29 mouse cellular contexts compared by ENCODE assay signal in the genomic region with DNA sequence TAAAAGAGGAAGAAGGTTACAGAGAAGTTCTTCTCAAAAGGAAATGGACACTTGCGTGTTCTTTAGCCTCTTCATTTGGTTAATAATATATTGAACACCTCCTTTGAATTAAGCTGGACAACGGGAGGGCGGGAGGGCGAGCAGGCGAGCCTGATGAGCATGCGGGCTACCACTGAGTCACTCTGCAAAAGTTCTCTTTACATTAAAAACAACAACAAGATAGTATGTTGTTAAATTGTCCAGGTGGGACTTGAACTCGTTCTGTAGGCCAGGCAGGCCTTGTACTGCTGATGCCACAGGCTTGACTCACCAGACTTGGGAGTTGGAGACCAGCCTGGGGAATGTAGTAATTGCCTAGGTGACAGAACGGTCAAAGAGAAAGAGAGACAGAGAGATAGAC. TPM values are rescaled to one million over a fixed set of nuclear protein-coding genes. Genes with fewer than 3 reads are reported as not detected.
DNase-seq lines count a peak whose midpoint lies in the region; ATAC-seq and TF ChIP-seq lines count a peak whose summit lies in the region.
"Had no signal": no experiment of that assay in that cellular context is flagged by ENCODE, and none has a peak within 500 bp of the region (broad histone marks: within the 10 kb centered on the region; RNA-seq: fewer than 3 reads in every experiment).

No protein-coding gene starts in this region.

- no peak overlapping the region for H3K4me3 ChIP-seq in liver, postnatal 0 days (ENCODE audit: low read depth, low read length)
- peak overlapping the region; percentile 86 for H3K4me3 ChIP-seq in megakaryocyte, embryonic 14.5 days (replicated peaks)
- H3K4me3 ChIP-seq in midbrain, embryonic 16.5 days (ENCODE audit: low read depth, low read length), result no peak overlapping the region
- no peak overlapping the region for H3K4me3 ChIP-seq in intestine, postnatal 0 days (ENCODE audit: low read depth, low read length)
- H3K4me3 ChIP-seq: embryonic facial prominence, embryonic 12.5 days; heart, adult 2 months; heart, embryonic 13.5 days; hindbrain, embryonic 10.5 days; hindbrain, embryonic 15.5 days; midbrain, embryonic 13.5 days had no signal

- no peaks in the 10 kb centered on the region for H3K27me3 ChIP-seq in liver, postnatal 0 days (ENCODE audit: insufficient read depth, low read length)
- no peaks in the 10 kb centered on the region for H3K27me3 ChIP-seq in megakaryocyte, embryonic 14.5 days (replicated peaks)
- no peaks in the 10 kb centered on the region for H3K27me3 ChIP-seq in midbrain, embryonic 16.5 days (ENCODE audit: control insufficient read depth, insufficient read depth, low read depth, low read length)
- H3K27me3 ChIP-seq in intestine, postnatal 0 days (replicated peaks; ENCODE audit: control insufficient read depth, insufficient read depth, low read length), result no peaks in the 10 kb centered on the region
- H3K27me3 ChIP-seq: CH12.LX; embryonic facial prominence, embryonic 12.5 days; heart, embryonic 13.5 days; hindbrain, embryonic 15.5 days; midbrain, embryonic 13.5 days had no signal

- H3K4me2 ChIP-seq in liver, postnatal 0 days (ENCODE audit: low read depth, low read length), result peak overlapping the region; percentile 55; the same call in 1 of the 2 replicates
- H3K4me2 ChIP-seq in midbrain, embryonic 16.5 days (ENCODE audit: low read length), result no peak overlapping the region
- no peak overlapping the region for H3K4me2 ChIP-seq in intestine, postnatal 0 days (replicated peaks; ENCODE audit: low read depth)
- H3K4me2 ChIP-seq: embryonic facial prominence, embryonic 12.5 days; heart, embryonic 13.5 days; hindbrain, embryonic 15.5 days; lung, embryonic 14.5 days; midbrain, embryonic 13.5 days had no signal

- H3K36me3 ChIP-seq in liver, postnatal 0 days (replicated peaks; ENCODE audit: insufficient read depth, low read length), result no peaks in the 10 kb centered on the region
- H3K36me3 ChIP-seq in megakaryocyte, embryonic 14.5 days (replicated peaks; ENCODE audit: low read length), result peaks cover 58% of the 10 kb centered on the region
- H3K36me3 ChIP-seq in midbrain, embryonic 16.5 days (ENCODE audit: control insufficient read depth, insufficient read depth, low read length), result no peaks in the 10 kb centered on the region
- no peaks in the 10 kb centered on the region for H3K36me3 ChIP-seq in intestine, postnatal 0 days (ENCODE audit: control insufficient read depth, insufficient read depth)
- H3K36me3 ChIP-seq: embryonic facial prominence, embryonic 12.5 days; midbrain, embryonic 13.5 days had no signal

- no peak for TF ChIP-seq EP300 in liver, postnatal 0 days (IDR thresholded peaks at IDR 0.05; ENCODE audit: low read depth)

- peaks cover 38% of the 10 kb centered on the region for H3K4me1 ChIP-seq in liver, postnatal 0 days (ENCODE audit: insufficient read depth)
- peaks cover 63% of the 10 kb centered on the region for H3K4me1 ChIP-seq in megakaryocyte, embryonic 14.5 days
- peaks cover 20% of the 10 kb centered on the region for H3K4me1 ChIP-seq in midbrain, embryonic 16.5 days (ENCODE audit: control insufficient read depth, insufficient read depth, low read length)
- peaks cover 3% of the 10 kb centered on the region; the same call in 1 of the 2 replicates for H3K4me1 ChIP-seq in intestine, postnatal 0 days (replicated peaks; ENCODE audit: control insufficient read depth, insufficient read depth, low read length)

- WGBS in liver, postnatal 0 days (ENCODE audit: insufficient replicate concordance), result 77% methylated on average over 8 of the region's 8 CpGs
- 94% methylated on average over 8 of the region's 8 CpGs for WGBS in midbrain, embryonic 16.5 days
- WGBS in intestine, postnatal 0 days, result 87% methylated on average over 8 of the region's 8 CpGs

- H3K27ac ChIP-seq in liver, postnatal 0 days (ENCODE audit: low read depth), result peak overlapping the region; percentile 88
- no peak overlapping the region for H3K27ac ChIP-seq in midbrain, embryonic 16.5 days (ENCODE audit: low read length)
- H3K27ac ChIP-seq in intestine, postnatal 0 days (ENCODE audit: low read depth, low read length), result no peak overlapping the region
- H3K27ac ChIP-seq: embryonic facial prominence, embryonic 12.5 days; gastrocnemius, adult 2 months; heart, embryonic 13.5 days; hindbrain, embryonic 10.5 days; hindbrain, embryonic 15.5 days; midbrain, embryonic 13.5 days had no signal

- ATAC-seq in liver, postnatal 0 days, result no peak
- no peak for ATAC-seq in midbrain, embryonic 16.5 days
- no peak for ATAC-seq in intestine, postnatal 0 days
- ATAC-seq: forebrain, embryonic 14.5 days; midbrain, embryonic 13.5 days had no signal

- H3K9me3 ChIP-seq in liver, postnatal 0 days (ENCODE audit: low read length), result no peaks in the 10 kb centered on the region
- H3K9me3 ChIP-seq in megakaryocyte, embryonic 14.5 days, result no peaks in the 10 kb centered on the region
- no peaks in the 10 kb centered on the region for H3K9me3 ChIP-seq in midbrain, embryonic 16.5 days (replicated peaks; ENCODE audit: control insufficient read depth, low read length, poor library complexity, severe bottlenecking)
- no peaks in the 10 kb centered on the region for H3K9me3 ChIP-seq in intestine, postnatal 0 days (ENCODE audit: control insufficient read depth)
- H3K9me3 ChIP-seq: embryonic facial prominence, embryonic 12.5 days; heart, embryonic 13.5 days; hindbrain, embryonic 10.5 days; hindbrain, embryonic 15.5 days; midbrain, embryonic 13.5 days had no signal

- no peak for TF ChIP-seq CTCF in liver, postnatal 0 days (IDR thresholded peaks at IDR 0.05; ENCODE audit: low read depth)
- TF ChIP-seq CTCF in intestine, postnatal 0 days (IDR thresholded peaks at IDR 0.05; ENCODE audit: low read depth), result no peak

- H3K9ac ChIP-seq in liver, postnatal 0 days (replicated peaks), result no peak overlapping the region
- no peak overlapping the region for H3K9ac ChIP-seq in midbrain, embryonic 16.5 days (ENCODE audit: low read depth, low read length)
- no peak overlapping the region for H3K9ac ChIP-seq in intestine, postnatal 0 days (ENCODE audit: low read depth, low read length)
- H3K9ac ChIP-seq: embryonic facial prominence, embryonic 12.5 days; heart, embryonic 13.5 days; hindbrain, embryonic 15.5 days; lung, embryonic 14.5 days; midbrain, embryonic 13.5 days had no signal

- no peak for DNase-seq in liver, postnatal 0 days
- DNase-seq in liver, result no peak
- peak; percentile 62 for DNase-seq in ES-CJ7 (ENCODE audit: low read depth, low spot score)
- DNase-seq in ZHBTc4 (ENCODE audit: low read depth, low spot score), result peak; percentile 49
- DNase-seq: adrenal gland, postnatal 10 days; cerebellum, adult 11-12 months; cerebellum, adult 9-11 months; embryo, embryonic 11 days; gastrocnemius, adult 2 months; gastrocnemius, postnatal 36 days; heart, adult 2 months; heart, postnatal 14 days; kidney, adult 2 months; kidney, postnatal 36 days; layer of hippocampus, postnatal 36 days; left cerebral cortex, postnatal 4 days; lung, embryonic 14.5 days; right cerebral cortex, postnatal 25 days; thymus, postnatal 4 days had no signal

RNA-seq across cellular contexts. Expression of gene Rab3gap2, which starts 4.8 kb away (rescaled TPM):
- 6.0 and 7.3 TPM in 2 replicates for polyA plus RNA-seq in liver, postnatal 0 days (2015; fragmentation: Nextera tagmentation; extraction: Ambion mirVana)
- 11.3 and 15.4 TPM in 2 replicates for polyA plus RNA-seq in megakaryocyte, embryonic 14.5 days (2012; ENCODE audit: insufficient read depth, low replicate concordance)
- 26.6 TPM in 2 replicates for polyA plus RNA-seq in midbrain, embryonic 16.5 days (2015; fragmentation: Nextera tagmentation; extraction: Ambion mirVana)
- 15.8 and 17.0 TPM in 2 replicates for polyA plus RNA-seq in intestine, postnatal 0 days (2015; fragmentation: Nextera tagmentation; extraction: Ambion mirVana)

Comparison
In these comparisons a context has a peak if more than half of its experiments do, and no peak if none do; other contexts are left out.
1. DNase-seq: peak in ES-CJ7 (single experiment) and ZHBTc4 (single experiment); none in liver, postnatal 0 days (single experiment) and liver (single experiment).